Mouse (Mus musculus): ENCODE data around the gene Gm11077. TPM values are rescaled to one million over a fixed set of nuclear protein-coding genes. Genes with fewer than 3 reads are reported as not detected.

Gene Gm11077
- polyA plus RNA-seq, 1 experiment from 2014 or later = not detected

DNA sequence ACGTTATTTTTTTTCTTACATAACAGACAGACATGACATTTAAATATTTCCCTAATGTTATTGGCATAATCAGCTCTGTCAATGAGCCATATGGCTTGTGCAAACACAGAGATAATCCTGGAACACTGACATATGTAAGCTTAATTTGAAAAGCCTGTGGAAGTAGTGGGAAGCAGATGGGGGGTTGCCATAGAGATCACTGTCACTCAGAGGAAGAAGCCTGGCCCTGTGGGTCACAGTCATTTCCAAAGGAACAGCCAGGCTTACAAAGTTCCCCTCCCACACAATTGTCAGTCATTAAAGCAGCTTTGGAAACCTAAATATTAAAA lies 2.3 kb downstream of the Gm11077 start:
- no peak overlapping the region for H3K4me3 ChIP-seq (ENCODE audit: low read length)
- peaks cover 7% of the 10 kb centered on the region for H3K4me1 ChIP-seq (ENCODE audit: control insufficient read depth, insufficient read depth, low read length)
- H3K36me3 ChIP-seq (ENCODE audit: control insufficient read depth, insufficient read depth) = no peaks in the 10 kb centered on the region
- 0 out of 2 replicates have a peak, but pooled peaks cover 8% of the 10 kb centered on the region for H3K9me3 ChIP-seq (replicated peaks; ENCODE audit: control insufficient read depth, low read length)
- H3K27me3 ChIP-seq (ENCODE audit: control insufficient read depth, insufficient read depth, low read length) = no peaks in the 10 kb centered on the region
- H3K27ac ChIP-seq (ENCODE audit: low read length) = no peak overlapping the region
- 84% methylated on average over 1 of the region's 1 CpGs for WGBS
- no peak overlapping the region for H3K9ac ChIP-seq (ENCODE audit: low read length)
- no peak overlapping the region for H3K4me2 ChIP-seq (ENCODE audit: low read depth, low read length)
- no peak for ATAC-seq (replicated peaks; ENCODE audit: extremely low read depth, insufficient read depth, low FRiP score)

DNA sequence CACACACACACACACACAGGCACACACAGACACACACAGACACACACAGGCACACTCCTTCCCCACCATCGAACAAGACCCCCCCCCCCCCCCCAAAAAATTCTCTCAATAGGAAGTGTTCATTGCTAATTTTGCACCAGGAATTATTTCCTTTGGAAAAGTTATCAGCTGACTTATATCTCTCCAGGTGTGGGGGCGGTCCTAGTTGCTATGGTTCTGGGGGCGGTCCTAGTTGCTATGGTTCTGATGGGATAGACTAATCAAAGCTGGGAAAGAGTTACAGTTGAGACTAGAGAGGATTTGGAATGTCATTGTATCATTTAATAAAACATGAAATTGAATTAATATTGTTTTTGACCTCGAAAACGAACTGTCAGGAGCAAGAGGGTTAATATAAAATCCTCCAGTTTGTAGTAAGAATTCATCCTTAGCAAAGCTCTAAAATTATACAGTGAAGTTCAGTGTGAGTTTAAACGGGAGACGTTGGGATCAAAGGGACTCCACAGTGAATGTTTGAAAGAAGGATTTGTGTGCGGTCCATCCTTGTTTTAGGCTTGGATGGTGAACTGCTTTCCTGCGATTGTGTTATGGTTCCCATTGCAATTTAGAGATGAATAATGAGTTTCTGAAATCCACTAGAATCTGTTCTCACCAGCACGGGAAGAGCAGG lies 4.0 kb downstream of the Gm11077 start:
- peaks cover 7% of the 10 kb centered on the region for H3K4me1 ChIP-seq (ENCODE audit: control insufficient read depth, insufficient read depth, low read length)
- no peak overlapping the region for H3K27ac ChIP-seq (ENCODE audit: low read length)
- peak overlapping the region; percentile 73 for H3K4me2 ChIP-seq (ENCODE audit: low read depth, low read length)
- no peak for ATAC-seq (replicated peaks; ENCODE audit: extremely low read depth, insufficient read depth, low FRiP score)
- H3K9me3 ChIP-seq (replicated peaks; ENCODE audit: control insufficient read depth, low read length) = 0 out of 2 replicates have a peak, but pooled peaks cover 8% of the 10 kb centered on the region
- no peaks in the 10 kb centered on the region for H3K27me3 ChIP-seq (ENCODE audit: control insufficient read depth, insufficient read depth, low read length)
- H3K4me3 ChIP-seq (ENCODE audit: low read length) = peak overlapping the region; percentile 47
- H3K9ac ChIP-seq (ENCODE audit: low read length) = peak overlapping the region; percentile 70
- WGBS = 33% methylated on average over 10 of the region's 10 CpGs
- H3K36me3 ChIP-seq (ENCODE audit: control insufficient read depth, insufficient read depth) = no peaks in the 10 kb centered on the region

DNA sequence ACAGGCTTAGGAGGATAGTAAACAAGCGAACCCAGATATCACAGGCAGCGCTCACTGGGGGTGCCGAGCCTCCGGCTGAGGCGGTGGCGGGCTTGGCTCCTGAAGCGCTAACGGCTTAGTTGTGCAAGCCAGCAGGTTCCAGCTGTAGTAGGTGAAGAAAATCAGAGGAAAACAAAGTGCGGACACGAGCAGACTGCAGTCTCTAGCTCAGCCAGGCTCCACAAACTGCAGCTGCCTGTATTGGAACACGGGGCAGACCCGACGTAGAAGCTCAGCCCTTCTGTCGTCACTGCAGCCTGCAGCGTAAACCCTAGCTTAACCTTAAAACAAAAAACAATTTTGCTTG lies 4.5 kb downstream of the Gm11077 start:
- Histone ChIP-seq H3K4me1 (ENCODE audit: control insufficient read depth, insufficient read depth, low read length) (peaks cover 7% of the 10 kb centered on the region), H3K4me2 (ENCODE audit: low read depth, low read length) (peak overlapping the region; percentile 73), H3K9ac (ENCODE audit: low read length) (peak overlapping the region; percentile 70), H3K27me3 (ENCODE audit: control insufficient read depth, insufficient read depth, low read length) (no peaks in the 10 kb centered on the region), H3K36me3 (ENCODE audit: control insufficient read depth, insufficient read depth) (no peaks in the 10 kb centered on the region), H3K27ac (ENCODE audit: low read length) (no peak overlapping the region), H3K4me3 (ENCODE audit: low read length) (peak overlapping the region; percentile 47), H3K9me3 (replicated peaks; ENCODE audit: control insufficient read depth, low read length) (0 out of 2 replicates have a peak, but pooled peaks cover 8% of the 10 kb centered on the region)
- peak; percentile 45; the same call in 1 of the 2 replicates for ATAC-seq (replicated peaks; ENCODE audit: extremely low read depth, insufficient read depth, low FRiP score)
- 6% methylated on average over 15 of the region's 15 CpGs for WGBS

DNA sequence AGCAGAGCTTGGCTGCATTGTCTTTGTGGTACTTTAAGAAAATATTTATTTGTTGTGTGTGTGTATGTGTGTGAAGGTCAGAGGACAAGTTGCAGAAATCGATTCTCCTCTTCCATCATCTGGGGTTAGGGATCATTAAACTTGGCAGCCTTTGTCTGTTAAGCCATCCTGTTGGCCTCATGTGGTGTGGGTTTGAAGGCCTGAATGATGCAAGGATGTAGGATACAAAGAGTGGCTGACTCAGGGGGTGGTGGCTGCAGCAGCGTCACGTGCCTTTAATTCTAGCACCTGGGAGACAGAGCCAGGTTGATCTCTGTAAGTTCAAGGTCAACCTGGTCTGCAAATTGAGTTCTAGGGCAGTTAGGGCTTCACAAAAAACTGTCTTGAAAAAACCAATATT lies 16.5 kb downstream of the Gm11077 start:
- ATAC-seq (replicated peaks; ENCODE audit: extremely low read depth, insufficient read depth, low FRiP score) = no peak
- no peak overlapping the region for H3K4me3 ChIP-seq (ENCODE audit: low read length)
- peaks cover 3% of the 10 kb centered on the region; the same call in 1 of the 2 replicates for H3K4me1 ChIP-seq (ENCODE audit: control insufficient read depth, insufficient read depth, low read length)
- H3K4me2 ChIP-seq (ENCODE audit: low read depth, low read length) = no peak overlapping the region
- H3K27me3 ChIP-seq (ENCODE audit: control insufficient read depth, insufficient read depth, low read length) = no peaks in the 10 kb centered on the region
- H3K9ac ChIP-seq (ENCODE audit: low read length) = no peak overlapping the region
- no peak overlapping the region for H3K27ac ChIP-seq (ENCODE audit: low read length)
- no peaks in the 10 kb centered on the region; the same call in 1 of the 2 replicates for H3K9me3 ChIP-seq (replicated peaks; ENCODE audit: control insufficient read depth, low read length)
- H3K36me3 ChIP-seq (ENCODE audit: control insufficient read depth, insufficient read depth) = no peaks in the 10 kb centered on the region
- WGBS = 80% methylated on average over 3 of the region's 3 CpGs

DNA sequence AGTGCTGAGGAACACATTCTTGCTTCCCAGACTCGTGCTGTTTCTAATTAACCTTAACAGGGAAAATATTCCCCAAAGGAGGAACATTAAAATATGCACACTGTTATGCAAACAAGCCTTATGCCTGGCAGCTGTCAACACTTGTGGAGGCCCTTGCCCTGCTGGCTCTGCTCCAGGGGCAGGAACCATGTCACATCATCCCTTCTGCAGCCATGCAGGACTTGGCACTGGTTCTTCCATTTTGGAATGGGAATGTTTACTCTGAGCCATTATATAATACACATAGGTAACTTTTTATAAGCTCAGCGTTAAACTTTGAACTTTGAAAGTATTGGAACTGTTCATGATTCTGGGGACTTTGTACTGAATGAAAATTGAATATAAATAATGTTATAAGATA lies 18.5 kb downstream of the Gm11077 start:
- H3K4me1 ChIP-seq (ENCODE audit: control insufficient read depth, insufficient read depth, low read length) = peaks cover 5% of the 10 kb centered on the region; the same call in 1 of the 2 replicates
- H3K9ac ChIP-seq (ENCODE audit: low read length) = no peak overlapping the region
- no peak for ATAC-seq (replicated peaks; ENCODE audit: extremely low read depth, insufficient read depth, low FRiP score)
- H3K27ac ChIP-seq (ENCODE audit: low read length) = no peak overlapping the region
- H3K4me2 ChIP-seq (ENCODE audit: low read depth, low read length) = no peak overlapping the region
- H3K27me3 ChIP-seq (ENCODE audit: control insufficient read depth, insufficient read depth, low read length) = no peaks in the 10 kb centered on the region
- 68% methylated on average over 2 of the region's 2 CpGs for WGBS
- H3K36me3 ChIP-seq (ENCODE audit: control insufficient read depth, insufficient read depth) = no peaks in the 10 kb centered on the region
- H3K4me3 ChIP-seq (ENCODE audit: low read length) = no peak overlapping the region
- H3K9me3 ChIP-seq (replicated peaks; ENCODE audit: control insufficient read depth, low read length) = no peaks in the 10 kb centered on the region; the same call in 1 of the 2 replicates

DNA sequence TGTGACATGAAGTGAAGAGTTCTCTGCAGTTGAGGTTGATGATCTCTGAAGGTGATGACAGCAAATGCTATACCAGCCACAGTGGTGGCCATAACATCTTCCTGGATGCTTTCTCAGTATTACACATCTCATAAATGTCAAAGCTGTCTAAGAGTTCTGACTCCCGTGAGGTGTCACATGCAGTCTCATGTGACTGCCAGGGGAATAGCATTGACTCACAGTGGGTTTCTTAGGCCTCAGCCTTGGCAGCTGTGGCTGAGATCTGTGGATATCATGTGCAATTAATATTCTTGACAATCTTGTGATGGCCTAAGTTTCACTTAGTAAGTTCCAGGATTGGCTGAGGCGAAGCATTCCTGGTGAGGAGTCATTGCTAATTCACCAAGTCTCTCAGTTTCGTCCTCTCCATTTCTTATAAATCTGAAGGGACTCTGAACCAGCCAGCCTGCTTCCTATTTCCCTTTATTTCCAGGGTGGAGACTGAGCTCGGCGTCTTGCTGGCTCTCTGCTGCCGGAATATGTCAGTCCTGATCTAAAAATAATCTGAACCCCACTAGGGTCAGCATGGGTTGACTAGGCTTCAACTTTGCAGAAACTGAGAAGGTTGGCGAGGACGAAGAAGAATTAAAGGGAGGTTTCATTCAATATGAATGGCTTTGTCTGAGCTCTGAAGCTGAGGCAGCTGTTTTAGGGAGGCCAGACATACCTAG lies 21.4 kb downstream of the Gm11077 start:
- Histone ChIP-seq H3K27me3 (ENCODE audit: control insufficient read depth, insufficient read depth, low read length) (no peaks in the 10 kb centered on the region), H3K27ac (ENCODE audit: low read length) (no peak overlapping the region), H3K9me3 (replicated peaks; ENCODE audit: control insufficient read depth, low read length) (no peaks in the 10 kb centered on the region; the same call in 1 of the 2 replicates), H3K9ac (ENCODE audit: low read length) (no peak overlapping the region), H3K36me3 (ENCODE audit: control insufficient read depth, insufficient read depth) (no peaks in the 10 kb centered on the region), H3K4me3 (ENCODE audit: low read length) (no peak overlapping the region), H3K4me1 (ENCODE audit: control insufficient read depth, insufficient read depth, low read length) (peaks cover 5% of the 10 kb centered on the region; the same call in 1 of the 2 replicates), H3K4me2 (ENCODE audit: low read depth, low read length) (no peak overlapping the region)
- ATAC-seq (replicated peaks; ENCODE audit: extremely low read depth, insufficient read depth, low FRiP score) = no peak
- WGBS = 50% methylated on average over 8 of the region's 8 CpGs

DNA sequence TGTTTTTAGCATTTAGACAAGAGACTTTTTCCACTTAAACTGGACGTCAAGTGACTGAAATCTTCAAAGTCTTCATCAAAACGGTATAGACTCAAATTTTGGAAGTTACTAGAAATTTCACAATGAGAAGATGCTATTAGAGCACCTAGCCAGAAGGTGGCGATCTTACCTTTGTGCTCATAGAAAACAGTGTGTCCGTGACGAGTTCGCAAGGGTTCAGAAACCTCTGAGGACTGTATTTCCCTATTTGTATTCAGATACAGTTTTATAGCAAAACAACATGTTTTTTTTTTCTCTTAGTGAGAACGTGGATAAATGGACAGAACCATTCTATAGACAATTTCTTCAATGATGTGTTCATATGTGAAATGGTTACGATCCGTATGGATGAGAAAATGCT lies 37.3 kb downstream of the Gm11077 start:
- WGBS = 31% methylated on average over 9 of the region's 9 CpGs
- Histone ChIP-seq H3K9ac (ENCODE audit: low read length) (no peak overlapping the region), H3K27me3 (ENCODE audit: control insufficient read depth, insufficient read depth, low read length) (no peaks in the 10 kb centered on the region), H3K4me3 (ENCODE audit: low read length) (no peak overlapping the region), H3K4me1 (ENCODE audit: control insufficient read depth, insufficient read depth, low read length) (no peaks in the 10 kb centered on the region; the same call in 1 of the 2 replicates), H3K9me3 (replicated peaks; ENCODE audit: control insufficient read depth, low read length) (no peaks in the 10 kb centered on the region), H3K27ac (ENCODE audit: low read length) (no peak overlapping the region), H3K36me3 (ENCODE audit: control insufficient read depth, insufficient read depth) (no peaks in the 10 kb centered on the region), H3K4me2 (ENCODE audit: low read depth, low read length) (peak overlapping the region; percentile 41; the same call in 1 of the 2 replicates)
- ATAC-seq (replicated peaks; ENCODE audit: extremely low read depth, insufficient read depth, low FRiP score) = no peak

DNA sequence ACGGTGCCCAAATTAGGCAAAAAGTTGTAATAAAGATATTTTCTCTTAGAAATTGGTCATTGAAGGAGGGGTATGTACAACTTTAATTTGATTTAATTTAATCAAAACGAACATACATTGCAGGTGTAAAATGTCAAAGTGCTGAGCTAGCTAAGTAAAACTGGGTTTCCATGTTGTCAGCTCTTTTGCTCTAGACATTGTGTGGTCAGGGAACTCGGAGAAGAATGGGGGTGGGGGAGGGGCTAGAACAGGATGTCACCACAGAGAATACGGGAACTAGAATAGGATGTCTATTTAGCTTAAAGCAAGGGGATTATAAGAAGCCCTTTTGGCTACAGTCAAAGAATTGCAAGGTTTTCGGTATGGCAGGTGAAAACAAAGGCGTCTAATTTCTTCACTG lies 38.2 kb downstream of the Gm11077 start:
- WGBS = 65% methylated on average over 6 of the region's 6 CpGs
- Histone ChIP-seq H3K27me3 (ENCODE audit: control insufficient read depth, insufficient read depth, low read length) (no peaks in the 10 kb centered on the region), H3K27ac (ENCODE audit: low read length) (peak overlapping the region; percentile 37; the same call in 1 of the 2 replicates), H3K36me3 (ENCODE audit: control insufficient read depth, insufficient read depth) (no peaks in the 10 kb centered on the region), H3K9ac (ENCODE audit: low read length) (no peak overlapping the region), H3K4me3 (ENCODE audit: low read length) (no peak overlapping the region), H3K9me3 (replicated peaks; ENCODE audit: control insufficient read depth, low read length) (no peaks in the 10 kb centered on the region), H3K4me2 (ENCODE audit: low read depth, low read length) (no peak overlapping the region), H3K4me1 (ENCODE audit: control insufficient read depth, insufficient read depth, low read length) (no peaks in the 10 kb centered on the region; the same call in 1 of the 2 replicates)
- ATAC-seq (replicated peaks; ENCODE audit: extremely low read depth, insufficient read depth, low FRiP score) = no peak

DNA sequence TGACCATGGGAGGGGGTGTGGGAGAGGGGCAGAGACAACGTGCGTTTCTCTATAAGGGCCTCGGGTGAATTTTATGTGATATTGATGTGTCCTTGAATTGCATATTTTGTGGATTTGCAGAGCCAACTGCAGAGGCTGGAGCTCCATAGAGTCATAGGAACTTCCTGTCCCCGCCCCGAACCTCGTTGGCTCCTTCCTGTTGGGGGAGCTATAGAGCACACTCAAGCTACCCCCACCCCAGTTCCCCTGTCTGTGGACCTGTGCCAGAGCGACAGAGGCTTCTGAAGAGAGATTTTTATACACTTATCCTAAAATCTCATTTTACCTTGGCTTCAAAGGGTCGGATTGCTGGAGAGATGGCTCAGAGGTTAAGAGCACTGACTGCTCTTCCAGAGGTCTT lies 39.1 kb downstream of the Gm11077 start:
- 69% methylated on average over 8 of the region's 8 CpGs for WGBS
- no peak overlapping the region for H3K4me3 ChIP-seq (ENCODE audit: low read length)
- no peak overlapping the region for H3K4me2 ChIP-seq (ENCODE audit: low read depth, low read length)
- ATAC-seq (replicated peaks; ENCODE audit: extremely low read depth, insufficient read depth, low FRiP score) = no peak
- H3K36me3 ChIP-seq (ENCODE audit: control insufficient read depth, insufficient read depth) = no peaks in the 10 kb centered on the region
- no peaks in the 10 kb centered on the region; the same call in 1 of the 2 replicates for H3K4me1 ChIP-seq (ENCODE audit: control insufficient read depth, insufficient read depth, low read length)
- no peaks in the 10 kb centered on the region for H3K27me3 ChIP-seq (ENCODE audit: control insufficient read depth, insufficient read depth, low read length)
- no peak overlapping the region for H3K9ac ChIP-seq (ENCODE audit: low read length)
- H3K27ac ChIP-seq (ENCODE audit: low read length) = no peak overlapping the region
- H3K9me3 ChIP-seq (replicated peaks; ENCODE audit: control insufficient read depth, low read length) = no peaks in the 10 kb centered on the region

Measured in heart, embryonic 16.5 days (tissue).